Mouse (Mus musculus): ENCODE results near the gene Pvalb. TPM values are rescaled to one million over a fixed set of nuclear protein-coding genes. Genes with fewer than 3 reads are reported as not detected.
A peak's percentile ranks its signal among the peaks of the same experiment; 100 is the strongest.

Gene Pvalb
- polyA plus RNA-seq, 1 experiment from 2014 or later = not detected

DNA sequence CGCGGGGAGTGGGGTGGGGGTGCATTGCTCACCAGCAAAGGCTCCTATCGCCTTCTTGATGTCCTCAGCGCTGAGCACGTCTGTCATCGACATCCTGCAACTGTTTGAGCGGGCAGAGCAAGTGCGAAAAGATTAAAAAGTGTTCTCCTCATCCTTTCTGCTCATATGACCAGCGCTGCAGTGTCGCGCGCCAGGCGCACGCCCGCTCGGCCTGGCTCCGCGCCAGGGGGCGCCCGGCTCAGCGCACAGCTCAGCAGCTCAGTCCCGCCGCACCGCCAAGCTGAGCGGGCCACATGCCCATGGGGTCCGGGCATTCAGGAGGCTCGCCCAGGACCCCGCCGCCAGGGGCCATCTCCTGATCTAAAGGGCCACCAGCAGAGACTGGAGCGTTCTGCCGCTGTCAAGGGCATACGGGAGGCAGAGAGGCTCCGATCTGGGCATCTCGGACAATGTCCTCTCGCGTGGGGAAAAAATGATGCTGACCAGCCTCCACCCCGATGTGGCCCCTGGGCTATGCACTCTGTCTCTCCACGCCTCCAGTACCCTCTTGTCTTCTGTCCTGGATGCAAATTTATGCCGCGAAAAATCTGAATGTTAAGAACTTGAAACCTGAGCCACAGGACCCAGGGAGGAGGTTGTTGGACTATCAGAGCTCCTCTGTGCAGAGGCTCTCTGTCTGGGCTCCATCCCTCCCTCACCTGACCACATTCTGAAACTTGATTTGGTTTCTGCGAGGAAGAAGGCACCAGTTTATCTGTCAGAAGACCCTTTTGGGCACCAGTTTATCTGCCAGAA, 1.9 kb downstream of the Pvalb start:
- H3K4me3 ChIP-seq (ENCODE audit: low read depth, low read length) = peak overlapping the region; percentile 17

DNA sequence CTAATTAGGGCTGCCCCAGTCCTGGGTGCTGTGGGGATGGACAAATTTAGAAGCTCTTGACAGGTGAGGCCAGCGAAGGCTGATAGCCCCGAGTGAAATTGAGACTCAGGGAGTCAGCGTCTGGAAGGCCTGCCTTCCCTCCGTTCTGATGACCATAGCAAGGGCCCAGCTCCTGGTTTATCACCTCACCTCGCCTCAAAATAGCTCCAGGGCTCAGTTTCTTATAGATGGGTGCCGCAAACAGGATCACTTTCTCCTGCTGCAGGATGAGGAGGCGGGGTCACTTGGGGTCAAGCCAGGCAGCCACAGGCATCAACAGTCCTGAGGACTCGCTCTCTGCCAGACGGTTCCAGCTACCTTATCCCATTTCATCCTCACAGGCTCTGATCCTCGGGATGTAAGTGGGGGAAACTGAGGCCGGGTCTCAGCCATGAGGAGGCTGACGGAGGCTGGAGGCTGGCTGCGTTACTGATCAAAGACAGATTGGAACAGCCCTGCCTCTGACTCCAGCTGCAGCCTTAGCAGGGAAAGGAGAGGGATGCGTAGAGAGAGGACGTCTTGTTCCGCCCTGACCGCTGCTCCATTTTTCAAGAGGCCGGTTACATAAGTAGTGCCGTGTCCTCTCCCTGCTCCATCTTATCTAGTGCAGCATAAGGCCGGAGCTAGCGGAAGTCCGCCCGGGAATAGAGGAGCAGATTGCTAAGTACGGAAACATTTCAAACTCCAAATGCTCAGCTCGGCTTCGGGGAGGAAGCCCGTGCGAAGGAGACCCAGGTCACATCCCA, 10.9 kb downstream of the Pvalb start:
- ATAC-seq (ENCODE audit: low FRiP score) = no peak
- Histone ChIP-seq H3K9ac (ENCODE audit: low read length) (no peak overlapping the region), H3K36me3 (ENCODE audit: control insufficient read depth, insufficient read depth, low read length) (no peaks in the 10 kb centered on the region), H3K4me1 (ENCODE audit: control insufficient read depth, insufficient read depth, low read length) (no peaks in the 10 kb centered on the region), H3K27me3 (ENCODE audit: control insufficient read depth, insufficient read depth, low read length) (no peaks in the 10 kb centered on the region), H3K4me2 (no peak overlapping the region), H3K27ac (ENCODE audit: low read depth, low read length) (no peak overlapping the region), H3K4me3 (ENCODE audit: low read depth, low read length) (no peak overlapping the region), H3K9me3 (ENCODE audit: control insufficient read depth, low read length) (no peaks in the 10 kb centered on the region)
- DNase-seq (ENCODE audit: low spot score, missing footprints) = no peak
- 83% methylated on average over 28 of the region's 28 CpGs for WGBS

More for the DNA sequence above, 1.9 kb downstream of the Pvalb start:
- Histone ChIP-seq H3K4me2 (peak overlapping the region; percentile 43), H3K27ac (ENCODE audit: low read depth, low read length) (no peak overlapping the region), H3K9me3 (ENCODE audit: control insufficient read depth, low read length) (no peaks in the 10 kb centered on the region), H3K4me1 (ENCODE audit: control insufficient read depth, insufficient read depth, low read length) (no peaks in the 10 kb centered on the region), H3K9ac (ENCODE audit: low read length) (0 out of 2 replicates have a peak overlapping the region, but pooled peaks have one; percentile 21), H3K27me3 (ENCODE audit: control insufficient read depth, insufficient read depth, low read length) (peaks cover 17% of the 10 kb centered on the region), H3K36me3 (ENCODE audit: control insufficient read depth, insufficient read depth, low read length) (no peaks in the 10 kb centered on the region)
- 1% methylated on average over 41 of the region's 41 CpGs for WGBS
- ATAC-seq (ENCODE audit: low FRiP score) (peak; percentile 59; the same call in 1 of the 2 replicates), DNase-seq (ENCODE audit: low spot score, missing footprints) (peak; percentile 94)

DNA sequence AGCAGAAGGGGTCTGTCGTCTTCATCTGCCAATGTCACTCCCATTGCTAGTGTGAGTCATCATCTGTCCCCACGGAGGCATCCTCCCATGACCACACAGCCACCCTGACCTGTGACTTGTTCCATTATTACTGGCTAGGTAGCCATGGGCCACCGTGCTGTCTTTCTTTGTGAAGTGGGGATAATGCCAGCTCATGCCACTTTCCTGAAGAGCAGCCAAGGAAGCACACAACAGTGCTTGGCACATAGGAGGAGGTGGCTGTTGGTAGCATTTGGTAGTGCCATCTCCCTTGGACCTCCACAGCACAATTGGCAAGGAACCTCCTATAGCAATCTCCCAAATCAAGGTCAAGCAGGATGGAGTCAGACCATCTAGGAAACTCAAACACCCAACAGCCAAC, 11.9 kb downstream of the Pvalb start:
- ATAC-seq (ENCODE audit: low FRiP score) = no peak
- Histone ChIP-seq H3K27ac (ENCODE audit: low read depth, low read length) (no peak overlapping the region), H3K9ac (ENCODE audit: low read length) (no peak overlapping the region), H3K9me3 (ENCODE audit: control insufficient read depth, low read length) (no peaks in the 10 kb centered on the region), H3K4me3 (ENCODE audit: low read depth, low read length) (no peak overlapping the region), H3K4me1 (ENCODE audit: control insufficient read depth, insufficient read depth, low read length) (no peaks in the 10 kb centered on the region), H3K4me2 (no peak overlapping the region), H3K27me3 (ENCODE audit: control insufficient read depth, insufficient read depth, low read length) (no peaks in the 10 kb centered on the region), H3K36me3 (ENCODE audit: control insufficient read depth, insufficient read depth, low read length) (no peaks in the 10 kb centered on the region)
- WGBS = 78% methylated on average over 3 of the region's 3 CpGs
- no peak for DNase-seq (ENCODE audit: low spot score, missing footprints)

DNA sequence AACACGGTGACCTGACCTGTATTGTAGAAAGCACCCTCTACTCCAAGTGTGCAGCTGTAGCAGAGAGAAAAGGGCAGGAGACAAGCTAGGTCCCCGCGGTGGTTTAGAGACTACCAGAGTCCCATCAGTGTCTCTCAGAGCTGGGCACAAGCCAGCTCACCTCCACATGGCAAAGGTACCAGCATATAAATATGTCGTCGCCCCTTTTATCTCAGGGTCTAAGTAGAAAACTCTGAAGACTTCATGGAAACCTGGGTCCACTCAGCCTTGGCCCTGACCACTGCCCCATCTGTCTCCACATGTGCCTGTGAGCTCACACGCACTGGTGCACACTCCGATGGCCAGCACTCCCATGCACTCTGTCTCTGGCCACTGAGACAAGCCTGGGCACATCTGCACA, 16.6 kb downstream of the Pvalb start:
- Histone ChIP-seq H3K27ac (ENCODE audit: low read depth, low read length) (no peak overlapping the region), H3K36me3 (ENCODE audit: control insufficient read depth, insufficient read depth, low read length) (no peaks in the 10 kb centered on the region), H3K4me1 (ENCODE audit: control insufficient read depth, insufficient read depth, low read length) (no peaks in the 10 kb centered on the region), H3K9me3 (ENCODE audit: control insufficient read depth, low read length) (no peaks in the 10 kb centered on the region), H3K27me3 (ENCODE audit: control insufficient read depth, insufficient read depth, low read length) (no peaks in the 10 kb centered on the region), H3K9ac (ENCODE audit: low read length) (no peak overlapping the region), H3K4me2 (no peak overlapping the region), H3K4me3 (ENCODE audit: low read depth, low read length) (no peak overlapping the region)
- ATAC-seq (ENCODE audit: low FRiP score) (no peak), DNase-seq (ENCODE audit: low spot score, missing footprints) (peak; percentile 8)
- WGBS = 90% methylated on average over 7 of the region's 7 CpGs

DNA sequence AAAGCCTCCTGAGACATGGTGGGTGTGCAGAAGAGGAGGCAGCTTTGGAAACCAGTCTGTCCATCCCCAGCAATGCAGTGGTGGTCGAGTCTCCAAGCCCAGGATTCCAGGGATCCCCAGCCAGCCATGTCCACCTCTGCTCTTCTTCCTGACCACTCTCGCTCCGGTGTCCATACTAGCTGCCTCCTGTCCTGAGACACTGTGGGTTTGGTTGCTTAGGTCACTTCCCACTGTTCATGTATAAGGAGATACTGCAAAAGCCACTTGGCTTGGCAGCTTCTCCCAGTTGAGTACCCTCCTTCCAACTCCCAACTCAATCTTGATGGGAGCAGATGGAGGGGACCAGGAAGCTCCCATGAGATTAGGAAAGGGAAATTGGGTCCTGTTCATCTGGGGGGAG, 17.7 kb downstream of the Pvalb start:
- no peaks in the 10 kb centered on the region for H3K27me3 ChIP-seq (ENCODE audit: control insufficient read depth, insufficient read depth, low read length)
- H3K4me3 ChIP-seq (ENCODE audit: low read depth, low read length) = no peak overlapping the region
- no peaks in the 10 kb centered on the region for H3K36me3 ChIP-seq (ENCODE audit: control insufficient read depth, insufficient read depth, low read length)
- no peak overlapping the region for H3K27ac ChIP-seq (ENCODE audit: low read depth, low read length)
- no peaks in the 10 kb centered on the region for H3K9me3 ChIP-seq (ENCODE audit: control insufficient read depth, low read length)
- H3K9ac ChIP-seq (ENCODE audit: low read length) = no peak overlapping the region
- H3K4me2 ChIP-seq = no peak overlapping the region
- DNase-seq (ENCODE audit: low spot score, missing footprints) = peak; percentile 12
- no peaks in the 10 kb centered on the region for H3K4me1 ChIP-seq (ENCODE audit: control insufficient read depth, insufficient read depth, low read length)
- no peak for ATAC-seq (ENCODE audit: low FRiP score)
- 75% methylated on average over 3 of the region's 3 CpGs for WGBS

DNA sequence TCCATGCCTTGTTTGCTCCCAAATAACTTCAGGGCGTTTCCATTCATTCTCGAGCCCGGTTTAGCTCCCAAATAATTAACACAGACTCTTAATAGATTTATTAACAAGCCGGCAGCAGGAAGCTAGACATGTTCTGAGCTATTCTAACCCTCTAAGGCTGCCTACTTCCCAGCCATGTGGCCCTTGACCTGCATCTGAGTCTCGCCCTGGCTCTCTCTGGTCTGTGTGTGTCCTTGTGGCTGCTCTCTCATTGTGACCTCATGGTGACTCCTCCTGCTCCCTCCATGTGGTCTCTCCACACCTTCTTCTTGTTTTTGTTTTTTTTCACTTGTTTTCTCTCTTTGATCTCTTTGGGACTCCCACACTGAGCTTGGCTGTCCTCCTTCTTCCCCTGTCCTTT, 19.3 kb downstream of the Pvalb start:
- Histone ChIP-seq H3K4me1 (ENCODE audit: control insufficient read depth, insufficient read depth, low read length) (no peaks in the 10 kb centered on the region), H3K9me3 (ENCODE audit: control insufficient read depth, low read length) (no peaks in the 10 kb centered on the region), H3K36me3 (ENCODE audit: control insufficient read depth, insufficient read depth, low read length) (no peaks in the 10 kb centered on the region), H3K4me3 (ENCODE audit: low read depth, low read length) (no peak overlapping the region), H3K27ac (ENCODE audit: low read depth, low read length) (no peak overlapping the region), H3K4me2 (no peak overlapping the region), H3K9ac (ENCODE audit: low read length) (no peak overlapping the region), H3K27me3 (ENCODE audit: control insufficient read depth, insufficient read depth, low read length) (no peaks in the 10 kb centered on the region)
- DNase-seq (ENCODE audit: low spot score, missing footprints) = no peak
- ATAC-seq (ENCODE audit: low FRiP score) = no peak
- WGBS = 76% methylated on average over 5 of the region's 5 CpGs

DNA sequence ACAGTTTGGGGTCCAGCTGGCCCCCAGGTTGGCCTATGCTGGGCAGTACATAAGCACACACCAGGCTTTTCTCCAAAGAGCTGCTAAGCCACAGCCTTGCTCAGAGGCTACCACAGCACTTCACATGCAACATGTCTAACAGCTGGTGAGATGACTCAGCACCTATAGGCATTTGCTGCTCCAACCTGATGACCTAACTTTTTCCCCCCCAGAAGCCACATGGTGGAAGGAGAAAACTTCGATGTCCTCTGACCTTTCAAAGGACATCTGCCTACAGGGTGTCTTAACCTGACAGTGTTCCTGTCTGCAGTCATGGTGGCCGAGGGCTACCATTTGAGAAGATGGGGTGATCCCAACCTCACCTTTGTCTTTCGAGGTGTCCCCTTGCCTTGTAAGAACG, 20.6 kb downstream of the Pvalb start:
- H3K36me3 ChIP-seq (ENCODE audit: control insufficient read depth, insufficient read depth, low read length) = no peaks in the 10 kb centered on the region
- no peaks in the 10 kb centered on the region for H3K27me3 ChIP-seq (ENCODE audit: control insufficient read depth, insufficient read depth, low read length)
- H3K4me3 ChIP-seq (ENCODE audit: low read depth, low read length) = no peak overlapping the region
- H3K4me1 ChIP-seq (ENCODE audit: control insufficient read depth, insufficient read depth, low read length) = no peaks in the 10 kb centered on the region
- H3K4me2 ChIP-seq = no peak overlapping the region
- ATAC-seq (ENCODE audit: low FRiP score) (no peak), DNase-seq (ENCODE audit: low spot score, missing footprints) (peak; percentile 77)
- no peak overlapping the region for H3K27ac ChIP-seq (ENCODE audit: low read depth, low read length)
- 90% methylated on average over 4 of the region's 4 CpGs for WGBS
- H3K9me3 ChIP-seq (ENCODE audit: control insufficient read depth, low read length) = no peaks in the 10 kb centered on the region
- no peak overlapping the region for H3K9ac ChIP-seq (ENCODE audit: low read length)

DNA sequence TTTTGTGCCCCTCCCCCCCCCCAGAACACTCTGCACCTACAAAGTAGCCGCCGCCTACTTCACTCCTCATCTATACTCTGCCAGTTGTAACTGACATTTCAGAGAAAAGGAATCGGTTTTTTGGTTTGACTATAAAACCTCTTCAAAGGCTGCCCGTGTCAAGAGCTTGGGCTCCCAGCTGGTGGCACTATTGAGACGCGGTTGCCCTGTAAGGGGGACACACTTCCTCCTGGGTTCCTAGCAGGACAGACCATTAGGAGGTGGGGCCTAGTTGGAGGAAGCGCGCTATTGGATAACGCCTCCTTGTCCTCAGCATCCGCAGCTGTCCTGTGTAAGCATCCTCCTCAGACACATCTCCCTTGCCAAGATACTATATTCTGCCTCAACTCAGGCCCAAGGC, 21.3 kb downstream of the Pvalb start:
- WGBS = 3% methylated on average over 10 of the region's 10 CpGs
- DNase-seq (ENCODE audit: low spot score, missing footprints) (peak; percentile 92), ATAC-seq (ENCODE audit: low FRiP score) (peak; percentile 86)
- peak overlapping the region; percentile 37 for H3K4me2 ChIP-seq
- H3K4me3 ChIP-seq (ENCODE audit: low read depth, low read length) = no peak overlapping the region
- no peak overlapping the region for H3K27ac ChIP-seq (ENCODE audit: low read depth, low read length)
- H3K27me3 ChIP-seq (ENCODE audit: control insufficient read depth, insufficient read depth, low read length) = no peaks in the 10 kb centered on the region
- no peaks in the 10 kb centered on the region for H3K9me3 ChIP-seq (ENCODE audit: control insufficient read depth, low read length)
- H3K4me1 ChIP-seq (ENCODE audit: control insufficient read depth, insufficient read depth, low read length) = no peaks in the 10 kb centered on the region
- H3K36me3 ChIP-seq (ENCODE audit: control insufficient read depth, insufficient read depth, low read length) = no peaks in the 10 kb centered on the region
- no peak overlapping the region for H3K9ac ChIP-seq (ENCODE audit: low read length)
